Mouse (Mus musculus) kidney, embryonic 16.5 days (tissue): ENCODE data around the gene Gm5134. TPM values are rescaled to one million over a fixed set of nuclear protein-coding genes. Genes with fewer than 3 reads are reported as not detected.

Experiments used
- ATAC-seq: fragments of 200-750 bp; cut with Nextera tagmentation; 2 replicates; pipeline ENCODE4 v1.8.0; 2017; ENCODE audit warnings: moderate TSS enrichment; ENCODE audit not compliant: low FRiP score, low TSS enrichment
- H3K27ac ChIP-seq: fragments of 300-500 bp; sonication (generic); 2 replicates; pipeline ENCODE4 v1.5.1; 2014; ENCODE audit warnings: low read length
- H3K27me3 ChIP-seq: fragments of 300-500 bp; sonication (generic); 2 replicates; pipeline ENCODE4 v1.6.1; 2014; ENCODE audit warnings: low read length, control low read depth, mixed read lengths; ENCODE audit not compliant: insufficient read depth
- H3K36me3 ChIP-seq: fragments of 300-500 bp; sonication (generic); 2 replicates; pipeline ENCODE4 v1.6.1; 2014; ENCODE audit warnings: low read length, control low read depth, mixed read lengths; ENCODE audit not compliant: insufficient read depth
- H3K4me1 ChIP-seq: fragments of 300-500 bp; sonication (generic); 2 replicates; pipeline ENCODE4 v1.6.1; 2014; ENCODE audit warnings: low read length, control low read depth, mixed read lengths; ENCODE audit not compliant: insufficient read depth
- H3K4me2 ChIP-seq: fragments of 300-500 bp; sonication (generic); replicated peaks from 2 replicates; pipeline ENCODE4 v1.6.1; 2014; ENCODE audit warnings: low read depth, low read length
- H3K4me3 ChIP-seq: fragments of 300-500 bp; sonication (generic); 2 replicates; pipeline ENCODE4 v1.5.1; 2014; ENCODE audit warnings: mild to moderate bottlenecking, low read length
- H3K9ac ChIP-seq: fragments of 300-500 bp; sonication (generic); replicated peaks from 2 replicates; pipeline ENCODE4 v1.6.1; 2014; ENCODE audit warnings: low read length
- H3K9me3 ChIP-seq: fragments of 300-500 bp; sonication (generic); 2 replicates; pipeline ENCODE4 v1.6.1; 2016; ENCODE audit warnings: low read length, control low read depth
- WGBS: fragments of 180-500 bp; shearing (Covaris S2); extraction: QIAGEN DNeasy Blood & Tissue Kit; methylation state at CpG from one replicate; pipeline ENCODE4 v1.1.7; 2014; 5-methylcytosine and 5-hydroxymethylcytosine counted together
- polyA plus RNA-seq: library from polyadenylated mRNA; unstranded; fragments of >200 nt; fragmentation: Nextera tagmentation; extraction: Ambion mirVana; gene quantifications from 2 replicates; pipeline ENCODE4 v1.2.1, GENCODE M21; 2015

Gm5134 gene
- polyA plus RNA-seq, 1 experiment from 2014 or later, result not detected

- 62% methylated on average over 22 of the region's 22 CpGs for WGBS
- Histone ChIP-seq H3K4me1 (peaks cover 19% of the 10 kb centered on the region), H3K27ac (no peak overlapping the region), H3K9ac (no peak overlapping the region), H3K9me3 (no peaks in the 10 kb centered on the region), H3K27me3 (peaks cover 3% of the 10 kb centered on the region; the same call in 1 of the 2 replicates), H3K4me3 (no peak overlapping the region), H3K36me3 (no peaks in the 10 kb centered on the region), H3K4me2 (no peak overlapping the region)
- ATAC-seq, result peak; percentile 29; the same call in 1 of the 2 replicates
These were observed 5.0 kb upstream of the Gm5134 start for GRCm38 (mm10) chr10:75949053-75950045.

GRCm38 (mm10) chr10:75950791-75951210 lies 3.5 kb upstream of the Gm5134 start:
- ATAC-seq, result peak; percentile 79

GRCm38 (mm10) chr10:75951424-75952050 lies 2.8 kb upstream of the Gm5134 start:
- 4% methylated on average over 13 of the region's 13 CpGs for WGBS
- H3K9me3 ChIP-seq, result no peaks in the 10 kb centered on the region
- no peak for ATAC-seq

More at GRCm38 (mm10) chr10:75950791-75951210, 3.5 kb upstream of the Gm5134 start:
- Histone ChIP-seq H3K9ac (peak overlapping the region; percentile 75), H3K27ac (no peak overlapping the region), H3K4me3 (peak overlapping the region; percentile 54), H3K4me2 (peak overlapping the region; percentile 92), H3K36me3 (no peaks in the 10 kb centered on the region), H3K27me3 (peaks cover 3% of the 10 kb centered on the region; the same call in 1 of the 2 replicates), H3K4me1 (peaks cover 17% of the 10 kb centered on the region), H3K9me3 (no peaks in the 10 kb centered on the region)
- 3% methylated on average over 23 of the region's 23 CpGs for WGBS

GRCm38 (mm10) chr10:75973846-75974245 lies 19.5 kb downstream of the Gm5134 start:
- WGBS, result 87% methylated on average over 10 of the region's 10 CpGs
- no peak overlapping the region for H3K27ac ChIP-seq
- no peaks in the 10 kb centered on the region for H3K36me3 ChIP-seq
- no peak overlapping the region for H3K9ac ChIP-seq
- no peak overlapping the region for H3K4me2 ChIP-seq
- H3K27me3 ChIP-seq, result no peaks in the 10 kb centered on the region
- no peaks in the 10 kb centered on the region for H3K4me1 ChIP-seq
- peaks cover 3% of the 10 kb centered on the region; the same call in 1 of the 2 replicates for H3K9me3 ChIP-seq
- no peak overlapping the region for H3K4me3 ChIP-seq
- no peak for ATAC-seq

More at GRCm38 (mm10) chr10:75951424-75952050, 2.8 kb upstream of the Gm5134 start:
- peaks cover 3% of the 10 kb centered on the region; the same call in 1 of the 2 replicates for H3K27me3 ChIP-seq
- H3K27ac ChIP-seq, result no peak overlapping the region
- peak overlapping the region; percentile 75 for H3K9ac ChIP-seq
- H3K36me3 ChIP-seq, result no peaks in the 10 kb centered on the region
- H3K4me2 ChIP-seq, result peak overlapping the region; percentile 92
- peaks cover 17% of the 10 kb centered on the region for H3K4me1 ChIP-seq
- H3K4me3 ChIP-seq, result peak overlapping the region; percentile 54

GRCm38 (mm10) chr10:75975216-75975615 lies 20.9 kb downstream of the Gm5134 start:
- WGBS, result 82% methylated on average over 5 of the region's 5 CpGs
- H3K4me2 ChIP-seq, result no peak overlapping the region
- no peaks in the 10 kb centered on the region for H3K27me3 ChIP-seq
- no peaks in the 10 kb centered on the region for H3K4me1 ChIP-seq
- no peaks in the 10 kb centered on the region for H3K36me3 ChIP-seq
- ATAC-seq, result no peak
- H3K9ac ChIP-seq, result no peak overlapping the region
- H3K27ac ChIP-seq, result no peak overlapping the region
- no peaks in the 10 kb centered on the region; the same call in 1 of the 2 replicates for H3K9me3 ChIP-seq
- no peak overlapping the region for H3K4me3 ChIP-seq

GRCm38 (mm10) chr10:75978119-75978834 lies 24.0 kb downstream of the Gm5134 start:
- no peaks in the 10 kb centered on the region for H3K9me3 ChIP-seq
- H3K9ac ChIP-seq, result no peak overlapping the region
- H3K4me1 ChIP-seq, result no peaks in the 10 kb centered on the region
- H3K27ac ChIP-seq, result no peak overlapping the region
- no peak for ATAC-seq
- H3K27me3 ChIP-seq, result no peaks in the 10 kb centered on the region
- H3K36me3 ChIP-seq, result no peaks in the 10 kb centered on the region
- H3K4me2 ChIP-seq, result no peak overlapping the region
- no peak overlapping the region for H3K4me3 ChIP-seq
- 53% methylated on average over 10 of the region's 10 CpGs for WGBS

GRCm38 (mm10) chr10:75978835-75979157 lies 24.5 kb downstream of the Gm5134 start:
- no peaks in the 10 kb centered on the region for H3K9me3 ChIP-seq
- H3K4me2 ChIP-seq, result no peak overlapping the region
- no peak overlapping the region for H3K4me3 ChIP-seq
- H3K4me1 ChIP-seq, result no peaks in the 10 kb centered on the region
- H3K27me3 ChIP-seq, result no peaks in the 10 kb centered on the region
- 90% methylated on average over 5 of the region's 5 CpGs for WGBS
- H3K36me3 ChIP-seq, result no peaks in the 10 kb centered on the region
- ATAC-seq, result no peak
- no peak overlapping the region for H3K27ac ChIP-seq
- H3K9ac ChIP-seq, result no peak overlapping the region

- Histone ChIP-seq H3K9ac (no peak overlapping the region), H3K27me3 (no peaks in the 10 kb centered on the region), H3K4me3 (no peak overlapping the region), H3K4me2 (no peak overlapping the region), H3K36me3 (no peaks in the 10 kb centered on the region), H3K4me1 (no peaks in the 10 kb centered on the region), H3K27ac (no peak overlapping the region), H3K9me3 (no peaks in the 10 kb centered on the region)
- ATAC-seq, result no peak
- 72% methylated on average over 3 of the region's 3 CpGs for WGBS
These were observed 25.1 kb downstream of the Gm5134 start for GRCm38 (mm10) chr10:75979432-75979831.

- H3K4me3 ChIP-seq, result no peak overlapping the region
- no peak overlapping the region for H3K4me2 ChIP-seq
- H3K27me3 ChIP-seq, result no peaks in the 10 kb centered on the region
- no peak for ATAC-seq
- 70% methylated on average over 4 of the region's 4 CpGs for WGBS
- H3K4me1 ChIP-seq, result no peaks in the 10 kb centered on the region
- no peak overlapping the region for H3K27ac ChIP-seq
- H3K36me3 ChIP-seq, result no peaks in the 10 kb centered on the region
- no peaks in the 10 kb centered on the region for H3K9me3 ChIP-seq
- no peak overlapping the region for H3K9ac ChIP-seq
These were observed 36.2 kb downstream of the Gm5134 start for GRCm38 (mm10) chr10:75990430-75991042.
